Mouse (Mus musculus) bone marrow, adult 2 months (tissue): ENCODE results near the gene Trpm4.

Experiments used
- CTCF ChIP-seq: fragments of 200-500 bp; IDR thresholded peaks from 2 replicates; pipeline ENCODE4 v1.5.1; 2011; ENCODE audit warnings: low read length, control low read depth; ENCODE audit not compliant: control insufficient read depth, insufficient read depth
- POLR2A ChIP-seq: fragments of 200-500 bp; IDR thresholded peaks from 2 replicates; pipeline ENCODE4 v1.6.1; 2011; ENCODE audit warnings: low read depth, mild to moderate bottlenecking, control low read depth, low read length, borderline replicate concordance; ENCODE audit not compliant: control insufficient read depth

DNA sequence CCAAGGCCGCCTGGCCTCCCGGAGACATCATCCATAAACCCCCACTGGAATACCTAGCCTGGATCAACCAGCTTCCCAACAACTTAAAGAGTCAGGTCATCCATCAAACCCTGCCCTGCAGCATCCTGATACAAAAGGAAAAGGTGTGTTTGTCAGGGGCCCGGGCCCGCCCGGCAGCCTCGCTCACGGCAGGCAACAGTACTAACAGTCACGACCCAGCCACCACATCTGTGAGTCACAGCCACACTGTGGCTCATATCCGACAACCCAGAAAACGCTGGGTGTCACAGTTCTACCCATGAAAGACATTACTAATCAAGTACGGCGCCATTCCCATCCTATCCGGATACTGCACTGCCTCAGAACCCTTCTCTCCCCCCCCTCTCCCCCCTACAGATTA is 47.1 kb downstream of the Trpm4 start:
- TF ChIP-seq POLR2A (no peak), CTCF (no peak)
